Mouse (Mus musculus) heart, postnatal 36 days (tissue): ENCODE data around the gene Mknk2. TPM values are rescaled to one million over a fixed set of nuclear protein-coding genes. Genes with fewer than 3 reads are reported as not detected.

ENCODE experiments used
- DNase-seq, 2 experiments: peaks; one replicate each; pipeline ENCODE4 v3.0.0; 2021 to 2022
- intact Hi-C: fragments of 180-260 bp; cut with DNase I; formaldehyde crosslinking; loops from one replicate; pipeline ENCODE4 v1.15.1; 2025
- total RNA-seq, 2 experiments: library from RNA; stranded (reverse); gene quantifications; 2 replicates each; pipeline ENCODE4 v1.2.3; 2021

The Mknk2 gene
- total RNA-seq, 2 experiments from 2014 or later, result 223 to 233 TPM

DNA sequence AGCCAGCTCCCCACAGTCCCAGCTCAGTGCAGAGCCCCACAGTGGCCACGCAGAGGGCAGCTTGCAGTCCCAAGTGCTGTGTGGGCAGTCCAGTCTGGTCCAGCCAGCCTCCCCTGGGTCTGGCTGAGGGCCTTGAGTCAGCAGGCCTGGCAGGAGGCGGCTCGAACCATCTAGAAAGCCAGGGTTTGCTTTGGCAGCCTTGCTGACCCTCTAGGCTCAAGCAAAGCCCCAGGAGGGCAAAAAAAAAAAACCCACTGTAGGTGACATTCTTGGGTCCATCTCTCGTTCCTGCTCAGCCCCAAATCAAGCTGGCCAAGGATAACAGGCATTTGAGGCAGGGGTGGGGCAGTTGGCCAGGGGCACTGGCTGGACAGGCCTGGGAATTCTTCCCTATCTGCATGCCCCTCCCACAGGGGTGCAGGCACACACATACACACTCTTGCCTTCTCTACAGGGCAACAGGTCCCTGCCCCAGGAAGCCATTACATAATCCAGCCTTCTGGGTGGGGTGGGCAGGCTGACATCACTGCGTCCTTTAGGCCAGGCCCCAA lies 3.7 kb downstream of the Mknk2 start:
- DNase-seq, result peak; percentile 69 to 75
- intact Hi-C loops, result loop anchor here (1.0 kb wide), 1 partner anchor 9 kb away; no protein-coding TSS in a partner anchor

- intact Hi-C loops, result loop anchor here (1.0 kb wide), 1 partner anchor 8 kb away; no protein-coding TSS in a partner anchor
- no peak for DNase-seq
Observed at GRCm38 (mm10) chr10:80673690-80674089, 4.2 kb downstream of the Mknk2 start.

- intact Hi-C loops, result no loop called here
- no peak for DNase-seq
Observed at GRCm38 (mm10) chr10:80671936-80672690, 5.8 kb downstream of the Mknk2 start.

DNA sequence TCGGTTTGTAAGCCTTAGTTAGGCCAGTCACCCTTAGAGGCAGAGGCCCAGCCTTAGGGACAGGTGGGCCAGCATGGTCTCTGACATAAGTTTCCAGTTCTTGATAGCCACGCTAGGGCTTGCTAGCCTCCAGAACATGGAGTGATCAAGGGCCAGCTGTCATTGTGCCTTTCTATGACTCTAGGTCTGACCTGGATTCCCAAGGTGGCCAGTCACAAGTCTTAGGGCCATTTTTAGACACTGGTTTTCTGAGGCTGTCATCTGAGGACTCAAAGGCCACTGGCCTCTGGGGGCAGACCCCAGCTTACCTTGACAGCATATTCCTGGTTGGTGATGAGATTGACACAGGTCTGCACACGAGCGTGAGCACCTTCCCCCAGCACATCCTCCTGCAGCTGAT lies 6.7 kb downstream of the Mknk2 start:
- intact Hi-C loops, result no loop called here
- DNase-seq, result no peak

DNA sequence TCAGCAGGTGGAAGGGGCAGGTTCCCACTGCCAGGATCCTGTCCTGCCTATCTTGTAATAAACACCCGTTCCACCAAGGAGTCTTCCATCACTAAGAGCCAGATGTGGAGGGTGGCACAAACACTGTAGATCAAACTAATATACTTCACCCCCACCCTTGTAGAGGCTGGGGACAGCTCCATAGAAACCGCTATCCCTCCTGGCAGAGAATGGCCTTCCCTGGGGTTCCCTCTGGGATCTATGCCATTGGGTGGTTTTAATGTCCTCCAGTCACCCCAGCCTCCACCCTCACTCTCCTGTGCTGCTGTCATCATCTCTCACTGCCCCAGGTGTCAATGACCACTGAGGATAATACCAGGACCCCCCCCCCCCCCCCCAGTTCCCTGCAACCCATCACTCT lies 7.4 kb downstream of the Mknk2 start:
- intact Hi-C loops, result no loop called here
- DNase-seq, result no peak

DNA sequence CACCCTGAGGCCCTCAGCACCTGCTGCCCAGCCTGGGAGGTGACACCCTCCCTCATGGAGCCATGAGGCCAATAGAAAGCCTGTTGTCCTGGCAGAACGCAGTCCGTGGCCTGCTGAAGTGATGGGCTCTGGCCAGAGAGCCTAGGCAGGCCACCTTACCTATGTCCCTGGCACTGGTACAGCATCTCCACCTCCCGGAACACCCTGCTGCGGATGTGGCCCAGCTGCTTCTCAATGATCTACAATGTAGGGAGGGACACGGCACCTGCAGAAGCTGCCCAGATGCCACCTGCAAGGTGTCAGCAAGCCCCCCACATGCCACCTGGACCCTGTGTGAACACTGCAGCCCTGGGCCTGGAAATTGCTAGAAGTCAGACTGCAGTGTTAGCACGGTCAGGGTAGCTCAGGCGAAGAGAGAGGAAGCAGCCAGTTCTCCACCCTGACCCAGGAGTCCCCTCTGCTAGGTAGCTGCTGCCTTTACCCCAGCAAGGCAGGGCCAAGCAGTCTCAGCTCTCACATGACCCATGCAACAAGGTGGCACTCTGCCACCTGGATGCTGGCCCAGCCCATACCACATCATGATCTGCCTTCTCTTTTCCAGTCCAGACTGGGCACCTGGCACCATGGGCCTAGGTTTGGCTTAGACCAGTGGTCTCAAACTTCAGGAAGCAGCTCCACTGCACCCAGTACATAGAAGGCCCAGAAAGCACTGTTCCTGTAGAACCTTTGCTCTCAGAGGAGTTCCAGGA lies 8.0 kb downstream of the Mknk2 start:
- intact Hi-C loops, result no loop called here
- peak; percentile 70 to 76 for DNase-seq

GRCm38 (mm10) chr10:80669018-80669417 lies 8.9 kb downstream of the Mknk2 start:
- intact Hi-C loops, result no loop called here

DNA sequence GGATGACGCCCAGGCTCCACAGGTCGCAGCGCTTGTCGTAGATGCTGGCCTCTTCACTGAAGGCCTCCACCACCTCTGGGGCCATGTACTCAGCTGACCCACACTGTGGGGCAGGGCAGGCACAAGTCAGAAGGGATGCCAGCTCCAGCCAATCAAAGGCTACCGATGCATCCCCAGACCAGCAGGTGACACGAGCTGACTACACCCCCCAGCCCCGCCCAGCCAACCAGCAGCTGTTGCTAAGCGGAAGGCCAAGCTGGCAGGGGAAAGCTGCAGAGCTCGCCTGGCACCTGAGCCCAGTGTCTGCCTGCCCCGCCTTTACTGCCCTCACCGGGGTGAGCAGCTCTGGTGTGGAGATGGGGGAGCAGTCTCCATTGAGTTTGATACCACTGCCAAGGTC lies 9.3 kb downstream of the Mknk2 start:
- no peak for DNase-seq
- intact Hi-C loops, result no loop called here

More at GRCm38 (mm10) chr10:80669018-80669417, 8.9 kb downstream of the Mknk2 start:
- DNase-seq, result no peak

DNA sequence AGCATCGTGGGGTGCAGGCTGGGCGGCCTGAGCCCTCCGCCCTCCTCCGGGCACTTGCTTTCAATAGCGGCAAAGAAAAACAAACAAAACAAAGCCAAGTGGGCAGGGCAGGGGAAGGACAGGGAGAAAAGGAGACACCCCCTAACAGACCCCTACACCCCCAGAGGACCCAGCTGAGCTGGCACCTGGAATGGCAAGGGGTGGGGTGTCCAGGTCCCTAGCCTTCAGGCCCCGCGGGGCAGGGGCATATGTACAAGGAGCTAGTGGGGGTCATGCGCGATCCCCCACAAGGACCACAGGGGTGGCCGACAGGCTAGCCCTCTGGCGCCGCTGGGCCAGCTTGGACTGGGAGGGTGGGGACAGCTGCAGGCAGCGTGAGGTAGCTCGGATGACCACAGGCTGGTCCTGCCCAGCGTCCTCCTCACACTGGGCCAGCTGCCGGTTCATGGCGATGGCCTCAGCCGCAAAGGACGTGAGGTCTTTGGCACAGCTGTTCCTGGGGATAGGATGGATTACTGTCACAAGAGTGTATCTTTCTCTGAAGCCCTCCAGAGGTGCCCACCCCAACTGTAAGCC lies 11.0 kb downstream of the Mknk2 start:
- intact Hi-C loops, result no loop called here
- no peak for DNase-seq

GRCm38 (mm10) chr10:80665981-80666733 lies 11.8 kb downstream of the Mknk2 start:
- no peak for DNase-seq
- intact Hi-C loops, result loop anchor here (1.0 to 2.0 kb wide), 2 partner anchors 8 to 13 kb away; partner anchors contain the start of gene Mknk2

GRCm38 (mm10) chr10:80665459-80665858 lies 12.5 kb downstream of the Mknk2 start:
- intact Hi-C loops, result loop anchor here (1.0 to 2.0 kb wide), 2 partner anchors 9 to 13 kb away; partner anchors contain the start of gene Mknk2
- DNase-seq, result no peak

DNA sequence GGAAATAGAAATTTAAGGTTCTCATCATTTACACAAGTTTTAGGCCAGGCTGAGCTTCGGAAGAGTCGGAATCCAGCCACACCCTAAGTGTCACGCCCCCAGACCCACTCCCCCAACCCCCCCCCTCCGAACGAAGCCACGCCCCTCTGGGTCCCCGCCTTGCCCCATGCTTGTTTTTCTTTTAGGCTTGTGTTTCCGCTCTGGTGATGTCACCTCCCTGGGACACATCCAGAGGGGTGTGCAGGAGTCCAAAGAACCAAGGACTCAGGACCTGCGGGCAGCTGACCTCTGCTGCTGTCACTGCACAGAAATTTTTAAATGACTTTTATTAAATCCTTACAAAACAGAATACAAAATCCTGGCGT lies 12.9 kb downstream of the Mknk2 start:
- DNase-seq, result peak; percentile 85
- intact Hi-C loops, result loop anchor here (1.0 to 2.0 kb wide), 2 partner anchors 9 to 14 kb away; partner anchors contain the start of gene Mknk2

- intact Hi-C loops, result loop anchor here (1.0 to 2.0 kb wide), 2 partner anchors 10 to 14 kb away; partner anchors contain the start of gene Mknk2
- peak; percentile 88 to 92 for DNase-seq
Observed at GRCm38 (mm10) chr10:80664197-80665015, 13.5 kb downstream of the Mknk2 start.

GRCm38 (mm10) chr10:80663485-80664196 lies 14.3 kb downstream of the Mknk2 start:
- intact Hi-C loops, result loop anchor here (2.0 kb wide), 1 partner anchor 15 kb away; the partner anchor contains the start of gene Mknk2
- no peak for DNase-seq

DNA sequence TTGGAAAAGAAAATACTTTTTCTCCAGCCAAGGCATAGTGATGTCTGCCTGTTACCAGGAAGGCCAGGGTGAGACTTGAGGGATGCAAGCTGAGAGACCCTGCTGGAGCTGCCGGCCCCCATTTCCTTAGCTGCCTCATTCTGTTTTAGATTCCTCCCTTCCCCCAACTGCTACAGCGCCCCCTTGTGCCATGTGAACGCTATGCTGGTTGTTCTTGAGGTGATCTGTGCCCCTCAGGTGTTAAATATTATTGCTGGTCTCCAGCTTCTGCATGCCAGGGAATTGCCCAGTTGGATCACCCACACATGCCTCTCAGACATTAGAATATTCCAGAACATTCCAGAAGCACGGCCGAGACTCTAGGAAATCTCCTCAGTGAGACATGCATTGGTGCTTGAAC lies 16.8 kb downstream of the Mknk2 start:
- intact Hi-C loops, result loop anchor here (2.0 kb wide), 1 partner anchor 50 kb away; no protein-coding TSS in a partner anchor
- peak in 1 of 2 experiments; percentile 65 for DNase-seq

GRCm38 (mm10) chr10:80659213-80659612 lies 18.7 kb downstream of the Mknk2 start:
- intact Hi-C loops, result loop anchor here (1.0 kb wide), 1 partner anchor 25 kb away; no protein-coding TSS in a partner anchor
- peak; percentile 82 to 83 for DNase-seq

GRCm38 (mm10) chr10:80658841-80659202 lies 19.1 kb downstream of the Mknk2 start:
- intact Hi-C loops, result loop anchor here (1.0 kb wide), 2 partner anchors 25 to 81 kb away; no protein-coding TSS in a partner anchor

GRCm38 (mm10) chr10:80658194-80658840 lies 19.6 kb downstream of the Mknk2 start:
- no peak for DNase-seq
- intact Hi-C loops, result loop anchor here (1.0 kb wide), 1 partner anchor 80 kb away; no protein-coding TSS in a partner anchor

More at GRCm38 (mm10) chr10:80658841-80659202, 19.1 kb downstream of the Mknk2 start:
- no peak for DNase-seq
